Mouse (Mus musculus): ENCODE measurements around the gene Nynrin. TPM values are rescaled to one million over a fixed set of nuclear protein-coding genes. Genes with fewer than 3 reads are reported as not detected.

Nynrin gene
- polyA plus RNA-seq, 1 experiment: 12.4 TPM

- Histone ChIP-seq H3K4me1 (ENCODE audit: control insufficient read depth, insufficient read depth, low read length) (peaks cover 3% of the 10 kb centered on the region; the same call in 1 of the 2 replicates), H3K4me3 (replicated peaks; ENCODE audit: extremely low read depth, low read depth, low read length) (peak overlapping the region; percentile 82)
- TF ChIP-seq POLR2A (IDR thresholded peaks at IDR 0.05; ENCODE audit: borderline replicate concordance, extremely low read depth, low read depth, low read length) (peak; percentile 19; the same call in 1 of the 2 replicates), CTCF (IDR thresholded peaks at IDR 0.05; ENCODE audit: insufficient read depth, low read length) (no peak)
- WGBS: 5% methylated on average over 32 of the region's 32 CpGs
- DNase-seq: peak; percentile 29
Measured at GRCm38 (mm10) chr14:55824481-55825215, 29.2 kb upstream of the Nynrin start.

GRCm38 (mm10) chr14:55825216-55826051 is 28.4 kb upstream of the Nynrin start:
- Histone ChIP-seq H3K4me3 (replicated peaks; ENCODE audit: extremely low read depth, low read depth, low read length) (peak overlapping the region; percentile 77), H3K4me1 (ENCODE audit: control insufficient read depth, insufficient read depth, low read length) (peaks cover 3% of the 10 kb centered on the region; the same call in 1 of the 2 replicates)
- DNase-seq: no peak
- no peak for TF ChIP-seq POLR2A (IDR thresholded peaks at IDR 0.05; ENCODE audit: borderline replicate concordance, extremely low read depth, low read depth, low read length)
- TF ChIP-seq CTCF (IDR thresholded peaks at IDR 0.05; ENCODE audit: insufficient read depth, low read length): no peak
- 6% methylated on average over 25 of the region's 37 CpGs for WGBS

- no peak for TF ChIP-seq CTCF (IDR thresholded peaks at IDR 0.05; ENCODE audit: insufficient read depth, low read length)
- no peak for TF ChIP-seq POLR2A (IDR thresholded peaks at IDR 0.05; ENCODE audit: borderline replicate concordance, extremely low read depth, low read depth, low read length)
- WGBS: 37% methylated on average over 15 of the region's 15 CpGs
- no peak overlapping the region for H3K4me3 ChIP-seq (replicated peaks; ENCODE audit: extremely low read depth, low read depth, low read length)
- peaks cover 3% of the 10 kb centered on the region; the same call in 1 of the 2 replicates for H3K4me1 ChIP-seq (ENCODE audit: control insufficient read depth, insufficient read depth, low read length)
- no peak for DNase-seq
Measured at GRCm38 (mm10) chr14:55826142-55826541, 27.7 kb upstream of the Nynrin start.

GRCm38 (mm10) chr14:55826551-55827340 is 27.1 kb upstream of the Nynrin start:
- no peak for DNase-seq
- TF ChIP-seq POLR2A (IDR thresholded peaks at IDR 0.05; ENCODE audit: borderline replicate concordance, extremely low read depth, low read depth, low read length) (no peak), CTCF (IDR thresholded peaks at IDR 0.05; ENCODE audit: insufficient read depth, low read length) (no peak)
- Histone ChIP-seq H3K4me1 (ENCODE audit: control insufficient read depth, insufficient read depth, low read length) (peaks cover 3% of the 10 kb centered on the region; the same call in 1 of the 2 replicates), H3K4me3 (replicated peaks; ENCODE audit: extremely low read depth, low read depth, low read length) (no peak overlapping the region)
- WGBS: 58% methylated on average over 41 of the region's 41 CpGs

GRCm38 (mm10) chr14:55828716-55829263 is 25.0 kb upstream of the Nynrin start:
- H3K4me3 ChIP-seq (replicated peaks; ENCODE audit: extremely low read depth, low read depth, low read length): no peak overlapping the region
- WGBS: 56% methylated on average over 3 of the region's 3 CpGs
- H3K4me1 ChIP-seq (ENCODE audit: control insufficient read depth, insufficient read depth, low read length): peaks cover 3% of the 10 kb centered on the region; the same call in 1 of the 2 replicates
- no peak for DNase-seq
- TF ChIP-seq POLR2A (IDR thresholded peaks at IDR 0.05; ENCODE audit: borderline replicate concordance, extremely low read depth, low read depth, low read length) (no peak), CTCF (IDR thresholded peaks at IDR 0.05; ENCODE audit: insufficient read depth, low read length) (no peak)

DNA sequence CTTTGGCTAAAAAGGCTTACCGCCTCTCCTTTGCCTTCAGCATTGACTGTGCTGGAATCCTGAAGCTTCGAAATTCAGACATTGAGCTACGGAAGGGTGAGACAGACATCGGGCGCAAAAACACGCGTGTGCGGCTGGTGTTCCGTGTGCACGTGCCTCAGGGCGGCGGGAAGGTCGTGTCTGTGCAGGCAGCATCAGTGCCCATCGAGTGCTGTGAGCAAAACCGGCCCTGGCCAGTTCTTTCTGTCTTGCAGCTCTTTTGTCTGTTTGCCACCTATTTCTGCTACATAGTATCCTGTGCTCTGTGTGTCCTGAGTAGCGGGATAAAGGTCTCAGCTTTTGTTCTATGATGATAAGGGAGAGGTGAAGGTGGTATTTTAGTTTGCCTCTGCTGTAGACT is 24.0 kb upstream of the Nynrin start:
- 92% methylated on average over 16 of the region's 16 CpGs for WGBS
- no peak overlapping the region for H3K4me3 ChIP-seq (replicated peaks; ENCODE audit: extremely low read depth, low read depth, low read length)

DNA sequence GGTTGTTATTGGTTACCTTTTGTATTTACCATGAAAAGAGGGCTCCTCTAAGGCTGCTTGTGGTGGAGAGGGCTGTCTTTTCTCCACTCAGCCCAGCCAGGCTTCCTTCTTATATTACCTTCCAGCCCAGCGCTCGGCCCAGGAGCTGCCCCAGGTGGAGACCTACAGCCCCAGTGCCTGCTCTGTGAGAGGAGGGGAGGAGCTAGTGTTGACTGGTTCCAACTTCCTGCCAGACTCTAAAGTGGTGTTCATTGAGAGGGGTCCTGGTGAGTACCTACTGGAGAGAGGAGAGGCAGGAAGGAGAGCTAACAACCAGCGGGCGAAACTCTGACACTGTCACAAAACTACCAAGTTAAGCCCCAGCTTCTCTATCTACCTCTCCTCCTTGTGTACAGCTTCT is 23.5 kb upstream of the Nynrin start:
- TF ChIP-seq POLR2A (IDR thresholded peaks at IDR 0.05; ENCODE audit: borderline replicate concordance, extremely low read depth, low read depth, low read length) (no peak), CTCF (IDR thresholded peaks at IDR 0.05; ENCODE audit: insufficient read depth, low read length) (no peak)
- no peak for DNase-seq
- WGBS: 66% methylated on average over 4 of the region's 4 CpGs

More for the DNA sequence above, 24.0 kb upstream of the Nynrin start:
- TF ChIP-seq CTCF (IDR thresholded peaks at IDR 0.05; ENCODE audit: insufficient read depth, low read length) (no peak), POLR2A (IDR thresholded peaks at IDR 0.05; ENCODE audit: borderline replicate concordance, extremely low read depth, low read depth, low read length) (no peak)
- H3K4me1 ChIP-seq (ENCODE audit: control insufficient read depth, insufficient read depth, low read length): no peaks in the 10 kb centered on the region; the same call in 1 of the 2 replicates
- DNase-seq: no peak

GRCm38 (mm10) chr14:55833126-55833525 is 20.7 kb upstream of the Nynrin start:
- H3K4me1 ChIP-seq (ENCODE audit: control insufficient read depth, insufficient read depth, low read length): no peaks in the 10 kb centered on the region; the same call in 1 of the 2 replicates
- H3K4me3 ChIP-seq (replicated peaks; ENCODE audit: extremely low read depth, low read depth, low read length): no peak overlapping the region
- no peak for DNase-seq
- no peak for TF ChIP-seq POLR2A (IDR thresholded peaks at IDR 0.05; ENCODE audit: borderline replicate concordance, extremely low read depth, low read depth, low read length)
- TF ChIP-seq CTCF (IDR thresholded peaks at IDR 0.05; ENCODE audit: insufficient read depth, low read length): no peak
- WGBS: 86% methylated on average over 4 of the region's 4 CpGs

More for the DNA sequence above, 23.5 kb upstream of the Nynrin start:
- Histone ChIP-seq H3K4me1 (ENCODE audit: control insufficient read depth, insufficient read depth, low read length) (no peaks in the 10 kb centered on the region; the same call in 1 of the 2 replicates), H3K4me3 (replicated peaks; ENCODE audit: extremely low read depth, low read depth, low read length) (no peak overlapping the region)

Data from lung, adult 2 months (tissue).